ENCODE assay signal across 9 mouse cellular contexts in genomic region chr1:119087539-119087938, GRCm38 (mm10). TPM values are rescaled to one million over a fixed set of nuclear protein-coding genes. Genes with fewer than 3 reads are reported as not detected.
A peak's percentile ranks its signal among the peaks of the same experiment; 100 is the strongest.
DNase-seq lines count a peak whose midpoint lies in the region; ATAC-seq and TF ChIP-seq lines count a peak whose summit lies in the region.
"Had no signal": no experiment of that assay in that cellular context is flagged by ENCODE, and none has a peak within 500 bp of the region (broad histone marks: within the 10 kb centered on the region; RNA-seq: fewer than 3 reads in every experiment).

No protein-coding gene starts in this region.

- 8% methylated on average over 3 of the region's 3 CpGs for WGBS in embryonic facial prominence, embryonic 10.5 days
- 11% methylated on average over 3 of the region's 3 CpGs for WGBS in liver, postnatal 0 days (ENCODE audit: insufficient replicate concordance)
- 11% methylated on average over 3 of the region's 3 CpGs for WGBS in neural tube, embryonic 15.5 days

- H3K4me1 ChIP-seq in embryonic facial prominence, embryonic 10.5 days, result peaks cover 6% of the 10 kb centered on the region; the same call in 1 of the 2 replicates
- H3K4me1 ChIP-seq in liver, postnatal 0 days (ENCODE audit: insufficient read depth), result no peaks in the 10 kb centered on the region
- peaks cover 3% of the 10 kb centered on the region; the same call in 1 of the 2 replicates for H3K4me1 ChIP-seq in neural tube, embryonic 15.5 days

- H3K4me2 ChIP-seq in liver, postnatal 0 days (ENCODE audit: low read depth, low read length), result no peak overlapping the region
- no peak overlapping the region for H3K4me2 ChIP-seq in neural tube, embryonic 15.5 days
- H3K4me2 ChIP-seq: limb, embryonic 15.5 days had no signal

- no peak overlapping the region for H3K9ac ChIP-seq in liver, postnatal 0 days (replicated peaks)
- H3K9ac ChIP-seq in neural tube, embryonic 15.5 days (replicated peaks), result no peak overlapping the region
- H3K9ac ChIP-seq: limb, embryonic 15.5 days had no signal

- no peaks in the 10 kb centered on the region for H3K36me3 ChIP-seq in embryonic facial prominence, embryonic 10.5 days (replicated peaks)
- no peaks in the 10 kb centered on the region for H3K36me3 ChIP-seq in liver, postnatal 0 days (replicated peaks; ENCODE audit: insufficient read depth, low read length)
- H3K36me3 ChIP-seq in neural tube, embryonic 15.5 days, result no peaks in the 10 kb centered on the region
- H3K36me3 ChIP-seq: limb, embryonic 15.5 days had no signal

- H3K9me3 ChIP-seq in embryonic facial prominence, embryonic 10.5 days, result no peaks in the 10 kb centered on the region
- H3K9me3 ChIP-seq in liver, postnatal 0 days (ENCODE audit: low read length), result no peaks in the 10 kb centered on the region
- no peaks in the 10 kb centered on the region for H3K9me3 ChIP-seq in neural tube, embryonic 15.5 days (replicated peaks)
- H3K9me3 ChIP-seq: limb, embryonic 15.5 days had no signal

- TF ChIP-seq EP300 in liver, postnatal 0 days (IDR thresholded peaks at IDR 0.05; ENCODE audit: low read depth), result no peak

- H3K27ac ChIP-seq in embryonic facial prominence, embryonic 10.5 days (replicated peaks), result no peak overlapping the region
- no peak overlapping the region for H3K27ac ChIP-seq in liver, postnatal 0 days (ENCODE audit: low read depth)
- no peak overlapping the region for H3K27ac ChIP-seq in neural tube, embryonic 15.5 days (replicated peaks)
- H3K27ac ChIP-seq: limb, embryonic 15.5 days had no signal

- H3K27me3 ChIP-seq in embryonic facial prominence, embryonic 10.5 days (replicated peaks; ENCODE audit: low read depth, poor library complexity, severe bottlenecking), result no peaks in the 10 kb centered on the region
- H3K27me3 ChIP-seq in liver, postnatal 0 days (ENCODE audit: insufficient read depth, low read length), result no peaks in the 10 kb centered on the region
- 0 out of 2 replicates have a peak, but pooled peaks cover 3% of the 10 kb centered on the region for H3K27me3 ChIP-seq in neural tube, embryonic 15.5 days (replicated peaks)
- H3K27me3 ChIP-seq: limb, embryonic 15.5 days had no signal

- TF ChIP-seq CTCF in liver, postnatal 0 days (IDR thresholded peaks at IDR 0.05; ENCODE audit: low read depth), result peak; percentile 94

- ATAC-seq in liver, postnatal 0 days, result peak; percentile 71
- ATAC-seq in neural tube, embryonic 15.5 days (ENCODE audit: low FRiP score), result 0 out of 2 replicates have a peak, but pooled peaks have one; percentile 14

- DNase-seq in CD8-positive naive resting alpha-beta T cell, adult 2 months (ENCODE audit: low read depth in 2 of 2, low spot score in 2 of 2), result peak; percentile 7 to 23
- peak; percentile 71 for DNase-seq in adrenal gland, postnatal 25 days
- peak; percentile 82 for DNase-seq in embryonic facial prominence, embryonic 10.5 days (ENCODE audit: low spot score)
- peak; percentile 56 to 76 for DNase-seq in heart, adult 9 months (ENCODE audit: low spot score in 2 of 2)
- peak; percentile 80 to 88 for DNase-seq in kidney, postnatal 36 days
- DNase-seq in liver, postnatal 0 days, result peak; percentile 78
- DNase-seq in thymus, postnatal 25 days, result peak; percentile 67

- no peak overlapping the region for H3K4me3 ChIP-seq in embryonic facial prominence, embryonic 10.5 days
- no peak overlapping the region for H3K4me3 ChIP-seq in liver, postnatal 0 days (ENCODE audit: low read depth, low read length)
- H3K4me3 ChIP-seq in neural tube, embryonic 15.5 days (replicated peaks), result no peak overlapping the region
- H3K4me3 ChIP-seq: limb, embryonic 15.5 days had no signal

RNA-seq across cellular contexts. Expression of gene Gli2, which starts 34.1 kb away (rescaled TPM):
- total RNA-seq in adrenal gland, postnatal 25 days (2021), result 0.76 and 0.79 TPM in 2 replicates
- 14.1 and 15.0 TPM in 2 replicates for polyA plus RNA-seq in embryonic facial prominence, embryonic 10.5 days (2016; fragmentation: Nextera tagmentation; extraction: Ambion mirVana)
- 0.27 and 0.28 TPM in 2 replicates for polyA plus RNA-seq in liver, postnatal 0 days (2015; fragmentation: Nextera tagmentation; extraction: Ambion mirVana)
- polyA plus RNA-seq in neural tube, embryonic 15.5 days (2015; fragmentation: Nextera tagmentation; extraction: Ambion mirVana), result 1.6 and 3.1 TPM in 2 replicates

Comparison
In these comparisons a context has a peak if more than half of its experiments do, and no peak if none do; other contexts are left out.
1. DNase-seq: peak in every context shown above with its lines; median percentile 84 in kidney, postnatal 36 days; 82 in embryonic facial prominence, embryonic 10.5 days; 78 in liver, postnatal 0 days; 71 in adrenal gland, postnatal 25 days; 67 in thymus, postnatal 25 days; 66 in heart, adult 9 months; 15 in CD8-positive naive resting alpha-beta T cell, adult 2 months.